Mouse (Mus musculus) E14TG2a.4 (cell line): Measurements from ENCODE around the gene Chd9.

Experiments used
- CTCF ChIP-seq: conservative IDR thresholded peaks from 2 replicates; pipeline ENCODE4 v1.5.1; 2014; ENCODE audit warnings: low read length
- NANOG ChIP-seq: IDR thresholded peaks from 2 replicates; pipeline ENCODE4 v1.6.1; 2014; ENCODE audit warnings: borderline replicate concordance, low read length, mixed read lengths
- POU5F1 ChIP-seq: IDR thresholded peaks from 2 replicates; pipeline ENCODE4 v1.6.1; 2014; ENCODE audit warnings: low read length, borderline replicate concordance

GRCm38 (mm10) chr8:90853971-90854670 lies 26.0 kb downstream of the Chd9 start:
- TF ChIP-seq CTCF (no peak), NANOG (no peak), POU5F1 (no peak)
